Mouse (Mus musculus) liver, adult 2 months (tissue): Measurements from ENCODE around the gene Tnfrsf1b.

Experiments
- CTCF ChIP-seq: fragments of 200-500 bp; IDR thresholded peaks from 2 replicates; pipeline ENCODE4 v1.5.1; 2011; ENCODE audit warnings: low read depth, low read length, control low read depth
- POLR2A ChIP-seq: fragments of 200-500 bp; IDR thresholded peaks from 2 replicates; pipeline ENCODE4 v1.6.1; 2011; ENCODE audit warnings: low read length, control low read depth; ENCODE audit not compliant: insufficient read depth; ENCODE audit errors: extremely low read depth

DNA sequence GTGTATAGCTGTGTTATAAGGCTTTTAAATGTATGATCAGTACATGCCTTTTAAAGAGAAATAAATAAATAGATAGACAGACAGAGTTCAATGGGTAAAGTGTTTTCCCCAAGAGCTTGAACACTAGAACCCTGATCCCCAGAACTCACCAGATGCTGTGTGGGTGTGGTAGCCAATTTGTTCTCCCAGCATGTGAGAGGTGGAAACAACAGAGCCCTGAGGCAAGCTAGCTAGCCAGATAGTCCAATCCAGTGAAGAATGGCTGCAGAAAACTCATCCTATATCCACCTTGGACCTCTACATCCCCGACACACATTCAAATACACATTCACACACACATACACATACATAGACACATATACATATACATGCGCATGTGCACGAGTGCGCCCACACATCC is 4.9 kb upstream of the Tnfrsf1b start:
- TF ChIP-seq CTCF (no peak), POLR2A (no peak)
